Mouse (Mus musculus): ENCODE measurements around the gene Spef1. TPM values are rescaled to one million over a fixed set of nuclear protein-coding genes. Genes with fewer than 3 reads are reported as not detected.
"Not testable (repeated sequence)": the region's sequence is repeated elsewhere in the genome, so short reads cannot be mapped to it uniquely, and the experiment has no call there.

Spef1 gene
- 12.5 and 12.6 TPM in 2 replicates for polyA plus RNA-seq (2015; fragmentation: Nextera tagmentation; extraction: Ambion mirVana)

DNA sequence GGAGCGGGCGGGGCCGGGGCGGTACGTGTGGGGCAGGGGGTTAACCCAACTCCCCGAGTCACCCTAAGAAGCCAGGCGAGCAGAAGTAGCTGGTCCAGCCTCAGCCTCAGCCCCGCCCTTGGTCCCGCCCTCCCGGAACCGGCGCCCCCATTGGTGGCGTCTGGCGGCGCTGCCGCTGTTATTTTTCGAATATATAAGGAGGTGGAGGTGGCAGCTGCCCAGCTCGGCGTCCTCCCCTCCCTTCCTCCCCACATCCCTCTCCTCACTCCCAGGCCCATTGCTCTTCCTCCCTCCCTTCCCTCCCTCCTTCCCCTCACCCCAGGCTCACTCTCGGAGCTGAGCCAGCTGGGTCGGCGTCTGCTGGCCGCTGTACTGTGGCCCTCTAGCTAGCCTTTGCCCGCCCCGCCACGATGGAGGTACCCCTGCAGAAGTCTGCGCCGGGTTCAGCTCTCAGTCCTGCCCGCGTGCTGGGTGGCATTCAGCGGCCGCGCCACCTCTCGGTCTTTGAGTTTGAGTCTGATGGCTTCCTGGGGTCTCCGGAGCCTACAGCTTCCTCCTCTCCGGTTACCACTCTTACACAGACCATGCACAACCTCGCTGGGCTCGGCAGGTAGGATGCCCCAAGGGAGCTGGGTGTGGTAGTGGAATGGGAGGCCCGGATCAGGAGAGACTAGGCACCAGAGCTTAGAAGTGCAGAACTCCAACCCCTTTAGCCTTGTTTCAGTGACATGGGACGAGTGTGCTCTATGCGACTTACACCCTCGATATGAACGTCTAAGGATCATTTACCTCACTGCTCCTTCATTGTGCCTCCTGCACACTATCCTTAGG, at the start of gene Spef1, which contains the start of gene Cdc25b:
TSS of gene Spef1 (minus strand) at position 512 of the 831 bp plus-strand sequence.
TSS of gene Cdc25b (plus strand) at position 179 of the 831 bp plus-strand sequence.
- Histone ChIP-seq H3K4me3 (peak within 1 kb of the TSS; percentile 56), H3K9ac (peak within 1 kb of the TSS; percentile 72), H3K4me2 (peak within 1 kb of the TSS; percentile 62), H3K4me1 (peaks cover 53% of the 10 kb centered on the region), H3K36me3 (ENCODE audit: poor library complexity, severe bottlenecking) (peaks cover 11% of the 10 kb centered on the region), H3K9me3 (replicated peaks) (no peaks in the 10 kb centered on the region), H3K27me3 (no peaks in the 10 kb centered on the region), H3K27ac (peak within 1 kb of the TSS; percentile 44)
- ATAC-seq = peak; percentile 86
- 1% methylated on average over 43 of the region's 43 CpGs for WGBS

DNA sequence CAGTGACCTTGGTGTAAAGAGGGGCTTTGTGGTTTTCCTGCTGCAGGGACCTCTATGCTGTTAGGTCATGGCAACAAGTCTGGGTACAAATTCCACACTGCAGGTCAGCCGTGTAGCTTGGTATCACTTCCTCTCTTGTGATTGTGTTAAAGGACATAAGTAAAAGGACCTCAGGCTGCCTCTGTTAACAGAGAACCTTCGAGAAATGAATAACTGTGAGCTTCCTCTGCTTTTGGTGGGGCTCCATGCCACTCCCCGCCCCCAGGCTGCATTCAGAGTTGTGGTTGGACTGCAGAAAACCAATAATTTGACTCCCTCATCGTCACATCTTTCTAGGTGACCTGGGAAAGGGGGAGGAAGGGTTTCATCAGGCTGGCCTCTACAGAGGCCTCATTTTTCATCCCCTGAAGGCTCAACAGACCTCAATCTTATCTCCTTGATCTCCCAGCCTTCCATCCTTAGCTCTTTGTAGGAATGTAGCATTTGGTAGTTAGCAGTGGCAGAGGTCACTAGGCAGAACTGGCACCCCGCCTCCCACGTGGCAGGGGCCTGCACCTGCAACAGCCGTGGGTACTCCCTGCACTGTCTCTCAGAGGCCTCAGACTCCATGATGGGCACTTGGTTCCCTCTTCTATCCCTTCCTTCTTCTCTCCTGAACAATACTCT, 48.0 kb upstream of the Spef1 start:
- Histone ChIP-seq H3K4me3 (peak overlapping the region; percentile 54; the same call in 1 of the 2 replicates), H3K9me3 (replicated peaks) (no peaks in the 10 kb centered on the region), H3K27ac (no peak overlapping the region), H3K4me2 (peak overlapping the region; percentile 86), H3K27me3 (no peaks in the 10 kb centered on the region), H3K4me1 (peaks cover 21% of the 10 kb centered on the region), H3K36me3 (ENCODE audit: poor library complexity, severe bottlenecking) (0 out of 2 replicates have a peak, but pooled peaks cover 4% of the 10 kb centered on the region), H3K9ac (peak overlapping the region; percentile 68)
- WGBS = 84% methylated on average over 7 of the region's 7 CpGs
- no peak for ATAC-seq

- Histone ChIP-seq H3K27ac (no peak overlapping the region), H3K9me3 (replicated peaks) (no peaks in the 10 kb centered on the region), H3K9ac (peak overlapping the region; percentile 68), H3K36me3 (ENCODE audit: poor library complexity, severe bottlenecking) (0 out of 2 replicates have a peak, but pooled peaks cover 4% of the 10 kb centered on the region), H3K27me3 (no peaks in the 10 kb centered on the region), H3K4me1 (peaks cover 21% of the 10 kb centered on the region), H3K4me3 (peak overlapping the region; percentile 54), H3K4me2 (peak overlapping the region; percentile 86)
- ATAC-seq = peak; percentile 15; the same call in 1 of the 2 replicates
- 15% methylated on average over 28 of the region's 28 CpGs for WGBS
These were observed 47.1 kb upstream of the Spef1 start for GRCm38 (mm10) chr2:131234127-131234650.

DNA sequence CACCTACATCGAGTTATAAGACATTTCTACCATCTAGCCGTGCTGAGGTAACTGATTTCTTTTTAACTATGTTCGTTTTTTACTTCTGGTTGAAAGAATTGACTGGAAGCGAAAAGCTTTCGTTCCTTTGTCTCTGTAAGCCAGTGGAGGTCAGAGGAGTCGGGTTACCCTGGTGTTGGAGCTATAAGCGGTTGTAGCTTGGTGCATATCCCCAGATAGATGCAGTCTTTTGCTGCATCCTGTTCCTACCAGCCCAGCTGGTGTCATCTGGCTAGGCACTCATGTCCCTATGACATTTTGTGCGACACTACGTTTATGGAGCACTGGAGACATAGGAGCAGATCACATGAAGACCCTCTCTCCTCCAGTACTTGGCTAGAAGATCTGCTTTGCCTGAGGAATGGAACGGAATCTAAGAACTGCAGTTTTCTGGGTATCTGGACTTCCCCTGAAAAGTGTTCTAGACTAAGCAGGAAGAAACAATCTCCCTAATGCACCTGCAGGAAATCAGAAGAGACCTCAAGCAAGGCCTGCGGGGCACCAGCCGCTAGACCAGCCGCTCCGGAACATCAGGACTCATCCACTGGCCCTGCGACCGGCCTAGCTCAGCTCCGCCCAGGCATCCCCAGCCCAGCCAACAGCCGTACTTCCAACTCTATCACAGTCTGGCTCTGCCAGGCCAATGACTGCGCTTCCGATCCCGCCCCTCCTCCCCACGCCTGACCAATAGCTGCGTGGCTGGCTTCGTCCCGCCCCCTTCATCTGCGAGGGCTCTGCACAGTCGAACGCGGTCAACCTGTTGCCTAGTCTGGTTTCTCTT, 46.4 kb upstream of the Spef1 start, which contains the start of gene Mavs:
TSS of gene Mavs (plus strand) at position 757 of the 820 bp plus-strand sequence.
- H3K36me3 ChIP-seq (ENCODE audit: poor library complexity, severe bottlenecking) = no peaks in the 10 kb centered on the region
- H3K27ac ChIP-seq = no peak within 1 kb of the TSS
- peaks cover 21% of the 10 kb centered on the region for H3K4me1 ChIP-seq
- peak; percentile 100 for ATAC-seq
- no peaks in the 10 kb centered on the region for H3K9me3 ChIP-seq (replicated peaks)
- H3K4me2 ChIP-seq = peak within 1 kb of the TSS; percentile 86
- H3K4me3 ChIP-seq = peak within 1 kb of the TSS; percentile 54
- H3K27me3 ChIP-seq = no peaks in the 10 kb centered on the region
- WGBS = 7% methylated on average over 29 of the region's 29 CpGs
- peak within 1 kb of the TSS; percentile 68 for H3K9ac ChIP-seq

DNA sequence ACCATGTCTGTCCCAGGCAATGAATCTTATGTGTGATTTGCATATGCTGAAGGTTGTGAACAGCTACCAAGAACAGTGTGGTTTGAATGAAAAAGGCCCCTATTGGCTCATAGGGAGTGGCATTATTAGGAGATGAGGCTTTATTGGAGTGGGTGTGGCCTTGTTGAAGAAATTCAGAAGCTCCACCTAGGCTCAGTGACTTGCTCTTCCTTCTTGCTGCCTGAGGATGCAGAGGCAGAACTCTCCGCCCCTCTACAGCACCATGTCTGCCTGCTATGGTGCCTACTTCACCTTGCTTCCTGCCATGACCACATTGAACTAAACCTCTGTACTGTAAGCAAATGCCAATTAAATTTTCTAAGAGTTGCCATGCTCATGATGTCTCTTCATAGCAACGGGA, 45.5 kb upstream of the Spef1 start:
- H3K36me3 ChIP-seq (ENCODE audit: poor library complexity, severe bottlenecking) = no peaks in the 10 kb centered on the region
- peaks cover 21% of the 10 kb centered on the region for H3K4me1 ChIP-seq
- H3K9ac ChIP-seq = no peak overlapping the region
- WGBS = 83% methylated on average over 2 of the region's 2 CpGs
- no peaks in the 10 kb centered on the region for H3K27me3 ChIP-seq
- H3K9me3 ChIP-seq (replicated peaks) = no peaks in the 10 kb centered on the region
- no peak overlapping the region for H3K27ac ChIP-seq
- no peak for ATAC-seq
- no peak overlapping the region for H3K4me3 ChIP-seq
- H3K4me2 ChIP-seq = no peak overlapping the region

- no peak for ATAC-seq
- Histone ChIP-seq H3K9ac (no peak overlapping the region), H3K27me3 (0 out of 2 replicates have a peak, but pooled peaks cover 5% of the 10 kb centered on the region), H3K4me3 (no peak overlapping the region), H3K36me3 (ENCODE audit: poor library complexity, severe bottlenecking) (no peaks in the 10 kb centered on the region), H3K27ac (no peak overlapping the region), H3K4me1 (no peaks in the 10 kb centered on the region), H3K9me3 (replicated peaks) (no peaks in the 10 kb centered on the region), H3K4me2 (no peak overlapping the region)
- 92% methylated on average over 3 of the region's 3 CpGs for WGBS
These were observed 40.2 kb upstream of the Spef1 start for GRCm38 (mm10) chr2:131227243-131227642.

DNA sequence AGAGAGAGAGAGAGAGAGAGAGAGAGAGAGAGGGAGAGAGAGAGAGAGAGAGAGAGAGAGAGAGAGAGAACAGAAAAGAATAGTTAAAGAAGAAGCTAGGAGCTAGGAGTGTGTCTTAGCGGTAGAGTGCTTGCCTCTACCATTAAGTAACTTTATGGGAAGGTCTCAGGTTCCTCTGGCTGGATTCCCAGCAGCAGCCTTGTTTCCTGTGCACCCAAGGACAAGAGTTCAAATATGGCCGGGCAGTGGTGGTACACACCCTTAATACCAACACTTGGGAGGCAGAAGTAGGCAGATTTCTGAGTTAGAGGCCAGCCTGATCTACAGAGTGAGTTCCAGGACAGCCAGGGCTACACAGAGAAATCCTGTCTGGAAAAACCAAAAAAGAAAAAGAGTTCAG, 39.6 kb upstream of the Spef1 start:
- H3K4me2 ChIP-seq; H3K4me3 ChIP-seq; H3K36me3 ChIP-seq (ENCODE audit: poor library complexity, severe bottlenecking); H3K4me1 ChIP-seq; H3K27ac ChIP-seq; H3K9me3 ChIP-seq (replicated peaks); ATAC-seq; H3K27me3 ChIP-seq; H3K9ac ChIP-seq: not testable (repeated sequence)
- WGBS = 80% methylated on average over 2 of the region's 2 CpGs

- WGBS = 81% methylated on average over 6 of the region's 6 CpGs
- Histone ChIP-seq H3K4me1 (no peaks in the 10 kb centered on the region), H3K4me2 (no peak overlapping the region), H3K9me3 (replicated peaks) (no peaks in the 10 kb centered on the region), H3K27me3 (0 out of 2 replicates have a peak, but pooled peaks cover 5% of the 10 kb centered on the region), H3K27ac (no peak overlapping the region), H3K9ac (no peak overlapping the region), H3K4me3 (no peak overlapping the region), H3K36me3 (ENCODE audit: poor library complexity, severe bottlenecking) (no peaks in the 10 kb centered on the region)
- no peak for ATAC-seq
These were observed 38.1 kb upstream of the Spef1 start for GRCm38 (mm10) chr2:131225178-131225577.

DNA sequence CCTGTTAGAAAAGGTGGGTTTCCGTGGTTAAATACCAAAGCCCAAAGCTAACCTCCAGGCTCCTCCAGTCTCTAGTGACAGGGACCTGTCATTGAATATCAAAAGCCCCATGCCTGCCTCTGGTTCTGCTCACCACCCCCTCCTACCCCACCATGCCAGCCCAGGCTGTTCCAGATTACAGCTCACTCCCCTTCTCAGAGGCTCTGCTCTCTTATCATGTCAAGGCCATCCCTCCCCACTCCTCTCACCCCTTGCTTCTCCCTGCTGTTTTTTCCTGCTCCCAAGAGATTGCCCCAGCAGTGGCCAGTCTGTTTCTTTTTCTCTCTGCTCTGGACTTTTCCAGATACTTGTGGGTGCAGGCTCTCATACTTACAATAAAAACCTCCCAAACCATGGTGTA, 36.5 kb upstream of the Spef1 start:
- no peak for ATAC-seq
- Histone ChIP-seq H3K4me1 (no peaks in the 10 kb centered on the region), H3K4me3 (no peak overlapping the region), H3K27me3 (0 out of 2 replicates have a peak, but pooled peaks cover 5% of the 10 kb centered on the region), H3K36me3 (ENCODE audit: poor library complexity, severe bottlenecking) (no peaks in the 10 kb centered on the region), H3K9ac (no peak overlapping the region), H3K4me2 (no peak overlapping the region), H3K27ac (no peak overlapping the region), H3K9me3 (replicated peaks) (no peaks in the 10 kb centered on the region)
- 75% methylated on average over 1 of the region's 1 CpGs for whole genome bisulfite sequencing

DNA sequence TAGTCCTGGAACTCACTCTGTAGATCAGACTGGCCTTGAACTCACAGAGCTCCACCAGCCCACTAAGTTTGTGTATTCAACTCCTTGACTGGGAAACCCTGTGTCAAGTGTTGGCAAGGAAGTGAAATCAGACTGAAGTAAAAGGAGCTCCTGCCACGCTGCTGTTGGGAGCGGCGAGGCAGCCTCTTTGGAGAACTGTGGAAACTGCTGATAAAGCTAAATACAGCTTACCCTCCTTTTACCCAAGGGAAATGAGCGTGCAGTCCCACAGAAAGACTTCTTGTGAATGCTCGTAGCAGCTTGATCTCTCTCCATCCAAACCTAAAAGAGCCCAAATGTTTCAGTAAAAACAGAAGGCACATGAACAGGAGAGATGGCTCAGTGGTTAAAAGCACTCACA, 35.5 kb upstream of the Spef1 start:
- WGBS = 66% methylated on average over 5 of the region's 5 CpGs
- no peak overlapping the region for H3K27ac ChIP-seq

DNA sequence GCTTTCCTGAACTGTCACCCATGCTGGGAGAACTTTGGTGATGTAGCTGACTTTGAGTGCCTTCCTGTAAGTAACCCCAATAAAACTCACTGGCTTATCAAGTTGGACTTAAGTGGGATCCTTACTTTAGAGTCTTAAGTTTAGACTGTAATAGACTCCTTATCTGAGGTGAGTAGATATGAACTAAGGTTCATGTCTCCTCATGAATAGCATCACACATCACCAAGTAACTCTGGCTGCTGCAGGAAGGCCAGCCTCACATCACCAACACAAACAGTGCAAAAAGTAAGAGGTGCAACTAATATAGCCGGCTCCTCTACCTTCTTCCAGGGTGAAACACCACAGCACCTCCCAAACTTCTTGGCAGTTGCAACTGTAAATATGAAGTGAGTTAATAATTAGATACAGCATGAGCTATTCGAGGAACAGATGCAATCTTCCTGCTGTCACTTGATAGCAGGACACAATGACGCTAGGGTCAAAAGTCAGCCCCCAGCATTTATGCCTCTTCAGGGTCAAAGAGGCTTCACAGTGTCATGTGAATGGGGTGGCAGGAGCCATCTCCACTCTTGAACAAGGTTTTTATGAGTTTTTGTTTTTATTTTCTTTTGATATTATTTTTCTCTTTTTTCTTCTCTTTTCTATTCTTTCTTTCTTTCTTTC, 34.9 kb upstream of the Spef1 start:
- no peak for ATAC-seq
- no peak overlapping the region for H3K9ac ChIP-seq
- no peak overlapping the region for H3K4me3 ChIP-seq
- 86% methylated on average over 3 of the region's 3 CpGs for WGBS
- H3K4me1 ChIP-seq = no peaks in the 10 kb centered on the region
- no peaks in the 10 kb centered on the region for H3K36me3 ChIP-seq (ENCODE audit: poor library complexity, severe bottlenecking)
- no peak overlapping the region for H3K4me2 ChIP-seq
- H3K9me3 ChIP-seq (replicated peaks) = no peaks in the 10 kb centered on the region
- H3K27me3 ChIP-seq = 0 out of 2 replicates have a peak, but pooled peaks cover 5% of the 10 kb centered on the region
- H3K27ac ChIP-seq = no peak overlapping the region

More for the DNA sequence above, 35.5 kb upstream of the Spef1 start:
- no peaks in the 10 kb centered on the region for H3K9me3 ChIP-seq (replicated peaks)
- H3K4me1 ChIP-seq = no peaks in the 10 kb centered on the region
- H3K4me3 ChIP-seq = no peak overlapping the region
- 0 out of 2 replicates have a peak, but pooled peaks cover 5% of the 10 kb centered on the region for H3K27me3 ChIP-seq
- no peaks in the 10 kb centered on the region for H3K36me3 ChIP-seq (ENCODE audit: poor library complexity, severe bottlenecking)
- no peak for ATAC-seq
- no peak overlapping the region for H3K9ac ChIP-seq
- no peak overlapping the region for H3K4me2 ChIP-seq
